Mouse (Mus musculus): ENCODE data around the gene Fyco1.

The Fyco1 gene

GRCm38 (mm10) chr9:123851713-123852448, at the start of gene Fyco1:
TSS of gene Fyco1 (minus strand) at chr9:123851899.
- peak; percentile 98 to 99 for DNase-seq

- DNase-seq: no peak
Observed at GRCm38 (mm10) chr9:123872049-123872448, 20.4 kb upstream of the Fyco1 start.

DNA sequence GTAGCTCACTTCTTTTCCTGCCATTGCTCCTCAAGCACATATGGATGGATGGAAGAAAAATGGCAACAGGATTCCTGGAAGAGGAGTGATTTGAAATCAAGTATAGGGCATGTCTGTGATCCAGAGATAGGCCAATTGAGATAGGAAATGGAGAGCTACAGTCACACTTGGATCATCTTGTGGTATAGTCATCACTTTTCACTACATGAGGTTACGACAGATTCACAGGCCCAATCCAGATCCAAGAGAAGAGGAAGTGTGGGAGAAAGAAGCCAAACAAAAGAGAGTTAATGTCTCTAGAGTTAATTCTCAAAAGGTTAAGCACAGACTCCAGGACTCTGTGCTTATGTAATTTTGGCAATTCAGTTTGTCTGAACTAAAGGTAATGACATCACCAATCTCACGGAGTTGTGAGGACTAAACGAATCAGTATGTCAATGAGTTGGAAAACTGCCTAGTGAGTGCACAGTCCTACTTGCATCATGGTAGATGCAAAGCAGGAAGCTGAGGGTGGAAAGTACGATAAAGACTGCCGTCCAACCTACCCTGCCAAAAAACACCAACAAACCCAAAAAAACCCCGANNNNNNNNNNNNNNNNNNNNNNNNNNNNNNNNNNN, 17.6 kb upstream of the Fyco1 start:
- no peak for DNase-seq

GRCm38 (mm10) chr9:123863641-123864040, 11.9 kb upstream of the Fyco1 start:
- DNase-seq: no peak

DNA sequence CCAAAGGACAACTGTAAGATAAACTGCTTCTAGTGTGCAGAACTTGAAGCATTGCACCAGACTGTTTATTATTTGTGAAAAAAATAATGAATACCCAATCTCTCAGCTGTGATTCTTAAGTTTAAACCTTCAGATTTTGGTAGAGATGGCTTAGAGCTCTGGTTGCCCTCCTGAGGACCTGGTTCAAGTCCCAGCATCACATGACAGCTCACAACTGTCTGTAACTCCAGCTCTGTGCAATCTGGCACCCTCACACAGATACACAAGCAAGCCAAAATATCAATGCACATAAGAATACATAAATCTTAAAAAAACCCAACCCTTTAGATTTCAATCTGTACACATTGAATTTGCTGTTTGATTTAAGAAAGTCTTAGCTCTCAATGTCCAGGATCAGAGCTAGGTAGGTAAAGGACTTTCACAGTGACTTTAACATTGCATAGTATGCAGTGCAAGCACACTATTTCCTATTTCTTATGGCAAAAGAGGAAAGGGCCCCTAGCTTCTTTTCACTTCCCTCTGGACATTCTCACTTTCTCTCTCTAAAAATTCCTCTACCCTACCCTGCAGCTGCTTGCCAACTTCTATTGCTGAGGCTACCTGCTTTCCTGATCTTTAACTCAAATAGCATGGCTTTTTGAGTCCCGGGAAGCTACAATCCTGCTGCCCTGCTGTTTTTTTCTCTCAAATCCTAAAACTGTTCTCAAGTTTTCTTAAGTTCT, 11.4 kb upstream of the Fyco1 start:
- no peak for DNase-seq

GRCm38 (mm10) chr9:123861929-123862328, 10.2 kb upstream of the Fyco1 start, which contains the start of gene Xcr1:
TSS of gene Xcr1 (minus strand) at chr9:123862029.
- DNase-seq: no peak

DNA sequence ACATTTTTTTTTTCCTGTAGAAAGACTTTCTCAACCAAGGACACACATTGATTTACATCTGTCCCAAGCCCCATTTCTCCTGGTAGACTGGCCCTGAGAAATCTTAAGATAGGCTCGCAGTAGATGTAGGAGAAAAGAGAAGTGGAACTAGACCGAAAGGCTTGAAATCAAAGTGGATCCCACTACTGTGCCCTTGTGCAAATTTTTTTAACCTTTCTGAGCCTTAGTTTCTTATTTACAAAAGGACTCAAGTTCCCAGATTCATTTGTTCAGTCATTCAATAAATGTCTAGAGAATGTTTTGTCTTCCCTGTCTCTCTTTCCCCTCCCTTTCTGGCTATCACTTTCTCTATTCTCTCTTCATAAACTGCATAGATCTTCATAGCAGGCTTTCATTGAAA, 5.1 kb upstream of the Fyco1 start:
- DNase-seq: no peak

DNA sequence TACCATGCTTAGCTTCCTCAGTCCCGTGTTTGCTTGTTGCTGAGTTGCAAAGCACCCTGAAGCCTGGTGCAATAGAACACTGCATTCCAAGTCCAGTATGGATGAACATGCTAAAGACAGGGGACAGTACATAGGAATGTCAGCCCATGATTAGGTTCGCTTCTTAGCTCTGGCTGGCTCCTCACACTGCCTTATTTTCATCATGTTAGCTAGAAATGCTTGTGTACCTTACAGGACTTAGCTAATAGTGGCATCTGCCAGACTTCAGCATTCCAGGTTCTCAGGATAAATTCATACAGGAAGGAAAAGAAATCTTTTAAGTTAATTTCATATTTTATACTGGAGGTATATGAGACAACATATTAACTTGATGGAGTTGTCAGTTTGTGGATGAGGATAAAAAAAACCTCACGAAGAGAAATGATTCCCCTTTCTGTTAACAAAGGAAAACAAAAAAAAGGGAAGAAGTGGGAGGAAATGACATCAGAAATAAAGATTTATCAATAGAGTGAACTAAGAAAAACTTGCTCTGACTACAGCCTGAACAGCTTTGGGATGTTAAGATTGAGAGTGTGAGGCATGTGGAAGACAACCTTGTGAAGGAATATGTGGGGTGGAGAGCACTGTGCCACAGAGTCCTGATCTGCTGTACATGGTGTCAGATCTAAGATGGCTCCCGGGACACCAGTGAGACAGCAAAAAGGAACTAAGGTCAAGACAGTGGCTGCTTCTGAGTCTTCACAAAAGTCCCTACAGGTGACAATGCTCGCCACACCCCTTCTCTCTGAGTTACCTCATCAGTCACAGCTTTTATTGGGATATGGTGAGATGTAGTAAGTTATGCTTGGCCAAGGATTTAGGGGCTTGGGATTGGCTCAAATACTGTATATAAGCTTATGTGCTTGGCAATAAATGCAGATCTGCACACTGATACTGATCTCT, 1.0 kb upstream of the Fyco1 start:
- DNase-seq: no peak

DNA sequence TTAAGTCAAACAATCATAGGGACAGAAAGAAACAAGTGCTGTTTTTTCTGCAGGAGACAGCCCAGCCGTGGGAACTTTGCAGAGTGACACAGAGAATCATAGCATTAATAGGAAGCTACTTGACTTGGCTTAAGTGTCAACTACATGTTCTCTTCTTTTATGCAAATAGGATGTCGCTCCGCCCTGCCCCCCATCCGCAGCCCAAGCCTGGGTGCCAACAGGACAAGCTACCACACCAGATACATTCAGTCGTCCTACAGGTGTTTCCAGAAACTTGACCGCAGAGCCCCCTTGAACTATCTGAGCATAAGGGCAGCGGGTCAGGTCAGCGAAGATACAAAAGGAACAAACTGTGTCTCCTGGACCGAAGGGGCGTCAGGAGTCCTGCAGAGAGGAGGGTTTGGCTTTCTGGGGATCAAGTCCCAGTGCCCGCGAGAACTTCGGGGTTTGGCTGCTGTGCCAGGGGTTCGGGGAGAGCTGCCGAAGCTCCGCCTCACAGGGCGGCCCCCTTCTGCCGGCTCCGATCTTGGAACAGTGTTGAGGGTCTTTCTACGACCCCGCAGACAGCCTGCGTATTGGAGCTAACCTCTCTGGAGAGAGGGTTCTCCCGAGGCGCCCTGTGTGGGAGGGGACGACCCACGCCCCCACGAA, 512 bp downstream of the Fyco1 start:
- DNase-seq: peak; percentile 71 to 79

DNA sequence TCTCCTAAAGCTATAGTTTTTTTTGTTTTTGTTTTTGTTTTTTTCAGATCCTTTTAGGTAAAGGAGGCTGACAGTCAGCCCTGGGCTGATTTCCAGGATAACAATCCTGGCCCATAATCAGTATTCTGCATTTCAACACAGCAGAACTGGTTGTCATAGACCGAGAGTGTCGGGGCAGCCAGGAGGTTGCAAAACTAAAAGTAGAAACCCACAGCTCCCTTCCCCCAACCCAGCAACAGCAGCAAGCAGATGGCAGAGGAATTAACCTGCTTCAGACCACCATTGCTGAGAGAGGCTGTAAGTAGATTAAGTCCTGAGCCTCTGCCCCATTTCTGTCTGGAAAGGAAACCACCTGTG, 1.0 kb downstream of the Fyco1 start:
- peak; percentile 56 to 70 for DNase-seq

GRCm38 (mm10) chr9:123849976-123850695, 1.6 kb downstream of the Fyco1 start:
- DNase-seq: no peak

GRCm38 (mm10) chr9:123846490-123846889, 5.2 kb downstream of the Fyco1 start:
- DNase-seq: no peak

DNA sequence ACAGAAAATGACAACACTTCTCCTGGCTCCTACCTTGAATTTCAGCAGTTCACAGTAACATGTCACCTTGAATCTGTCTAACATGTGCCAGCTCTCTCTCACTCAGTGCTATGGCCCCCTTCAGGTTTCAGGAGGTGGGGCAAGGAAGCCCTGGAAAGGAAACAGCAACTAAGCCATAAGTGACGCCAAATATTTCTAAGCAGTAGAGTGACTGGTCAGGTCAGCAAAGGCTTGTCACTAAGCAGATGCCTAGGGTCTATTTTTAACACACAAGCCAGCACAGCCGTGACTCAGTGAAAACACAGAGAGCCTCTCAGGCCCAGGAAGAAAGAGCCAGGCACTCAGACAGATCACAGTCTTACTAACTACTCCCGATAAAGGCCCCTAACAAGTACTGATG, 6.6 kb downstream of the Fyco1 start:
- DNase-seq: peak in 1 of 2 experiments; percentile 38

GRCm38 (mm10) chr9:123844468-123844867, 7.2 kb downstream of the Fyco1 start:
- DNase-seq: no peak

DNA sequence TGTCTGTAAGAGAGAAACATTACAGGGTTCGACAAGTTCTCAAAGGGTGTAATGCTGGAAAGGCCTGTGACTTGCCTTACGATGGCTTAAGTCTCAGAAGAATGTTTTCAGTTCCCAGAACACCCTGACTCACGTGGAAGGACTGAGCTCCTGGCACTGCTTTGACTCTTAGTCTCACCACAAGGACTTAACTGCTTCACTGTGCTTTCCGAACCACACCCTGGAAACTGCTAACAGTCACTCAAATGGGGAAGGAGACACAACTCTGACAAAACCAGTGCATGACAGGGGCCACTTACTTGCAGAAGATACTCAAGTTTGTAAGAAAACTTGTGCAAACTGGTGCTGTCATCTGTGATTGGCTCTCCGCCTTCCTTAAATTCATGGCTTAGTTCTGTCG, 11.5 kb downstream of the Fyco1 start:
- peak; percentile 39 to 46 for DNase-seq

DNA sequence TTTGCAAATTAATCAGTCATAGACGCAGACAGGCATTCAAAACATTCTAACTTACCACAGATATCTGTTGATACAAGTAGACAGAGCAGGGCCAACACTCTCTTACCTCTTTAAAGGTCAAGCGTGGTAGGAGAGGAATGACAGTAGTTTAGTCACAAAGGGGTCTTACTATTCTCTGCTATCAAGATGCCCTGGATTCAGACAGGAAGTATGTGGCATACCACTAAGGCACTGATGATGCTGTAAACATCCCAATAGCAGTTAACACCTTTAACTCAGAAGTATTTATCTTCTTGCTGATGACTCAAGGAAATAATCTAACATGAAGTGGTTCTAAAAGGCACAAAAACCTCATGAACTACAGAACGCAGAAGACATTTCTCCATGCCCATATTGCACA, 15.8 kb downstream of the Fyco1 start:
- no peak for DNase-seq

DNA sequence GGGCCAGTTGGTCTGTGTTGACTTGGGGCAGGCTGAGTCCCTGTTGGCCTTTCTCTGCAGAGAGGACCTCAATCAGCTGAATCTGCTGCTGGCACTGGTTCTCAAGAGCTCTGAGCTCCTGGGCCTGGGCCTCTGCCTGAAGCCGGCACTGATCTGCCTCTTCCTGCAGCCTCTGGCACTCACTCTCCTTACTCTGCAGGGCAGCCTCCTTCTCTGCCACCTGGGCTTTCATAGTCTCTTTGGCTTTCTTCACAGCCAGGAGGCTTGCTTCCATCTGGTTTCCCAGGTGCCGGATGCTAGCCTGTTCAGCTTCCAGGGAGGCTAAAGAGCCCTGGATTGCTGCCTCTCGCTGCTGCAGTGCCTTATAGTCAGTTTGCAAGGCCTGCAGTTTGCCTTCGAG, 22.8 kb downstream of the Fyco1 start:
- no peak for DNase-seq

- DNase-seq: peak; percentile 54 to 60
Observed at GRCm38 (mm10) chr9:123826631-123827030, 25.1 kb downstream of the Fyco1 start.

DNA sequence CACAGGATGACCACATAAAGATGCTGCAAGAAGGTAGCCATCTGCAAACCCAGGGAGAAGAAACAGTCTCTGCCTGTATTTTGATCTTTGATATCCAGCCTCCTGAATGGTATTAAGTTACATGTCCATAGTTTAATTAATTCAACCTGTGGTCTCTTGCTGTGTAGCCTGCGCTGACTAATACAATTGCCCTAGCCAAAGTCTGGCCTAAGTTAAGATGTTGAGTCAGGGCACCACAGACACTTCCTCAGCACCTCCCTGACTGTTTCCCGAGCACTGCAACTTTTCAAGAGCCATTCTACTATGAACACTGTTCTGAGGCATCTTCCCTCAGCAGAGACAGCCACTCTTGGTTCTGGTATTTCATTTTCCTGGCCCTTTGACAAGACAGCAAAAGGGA, 33.1 kb downstream of the Fyco1 start:
- no peak for DNase-seq

DNA sequence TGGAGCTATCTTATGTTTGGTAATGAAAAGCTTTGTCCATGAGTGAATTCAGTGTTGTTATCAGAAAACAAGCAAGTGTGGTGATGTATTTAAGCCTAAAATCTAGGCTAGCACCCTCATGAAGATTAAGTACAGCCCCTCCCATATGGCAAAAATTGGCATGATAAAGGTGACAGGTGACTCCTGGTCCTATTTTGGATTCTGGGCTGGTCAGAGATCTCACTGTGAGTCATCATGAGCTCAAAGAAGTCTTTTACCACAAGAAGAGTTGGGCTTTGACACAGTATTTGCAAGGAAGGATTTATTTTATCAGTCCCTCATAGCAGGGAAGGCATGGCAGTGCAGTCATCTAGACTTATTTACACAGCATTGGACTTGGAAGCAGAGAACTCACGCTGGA, 35.7 kb downstream of the Fyco1 start:
- DNase-seq: no peak

DNA sequence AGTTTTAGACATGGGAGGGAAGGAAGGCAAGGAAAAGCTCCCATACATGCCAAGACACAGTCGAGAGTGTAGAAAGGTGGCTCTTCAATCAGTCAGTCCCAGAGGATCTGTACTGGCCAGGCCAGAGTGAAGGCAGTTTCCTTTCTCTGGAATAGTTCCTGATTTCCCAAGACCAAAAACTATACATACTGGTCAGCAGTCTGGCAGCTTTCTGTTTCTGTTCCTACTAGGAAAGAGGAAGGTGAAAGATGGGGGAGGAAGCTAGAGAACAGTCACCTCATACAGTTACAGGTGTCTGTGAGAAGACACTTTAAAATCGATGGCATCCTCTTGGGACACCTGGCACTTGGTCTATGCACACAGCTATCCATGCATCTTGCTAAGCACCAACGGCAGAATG, 36.3 kb downstream of the Fyco1 start:
- DNase-seq: no peak

DNA sequence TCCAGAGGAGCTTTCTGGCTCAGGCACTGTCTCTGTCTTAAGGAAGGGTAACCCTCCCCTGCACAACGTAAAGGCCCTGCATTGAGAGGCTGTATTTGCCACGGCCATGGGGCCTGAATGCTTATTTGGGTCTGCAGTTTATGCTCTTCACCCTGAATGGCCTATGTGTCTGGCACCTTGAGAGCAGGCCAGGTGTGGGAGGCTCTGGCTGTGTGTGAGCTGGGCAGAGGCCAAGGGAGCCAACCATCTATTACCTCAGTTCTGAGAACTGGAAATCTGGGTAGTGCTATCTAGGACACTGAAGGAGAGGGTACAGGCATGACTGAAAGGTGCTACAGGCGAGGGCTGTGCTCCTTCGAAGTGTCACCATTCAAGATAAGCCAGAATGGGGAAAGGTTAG, 36.9 kb downstream of the Fyco1 start:
- DNase-seq: no peak

All from lung, adult 18-20 months (tissue).